Mouse (Mus musculus) activated CD4-positive, CD25-positive, alpha-beta regulatory T cell, adult 9 weeks (primary cell): ENCODE measurements around the gene L2hgdh. TPM values are rescaled to one million over a fixed set of nuclear protein-coding genes. Genes with fewer than 3 reads are reported as not detected.

Experiments used
- polyA plus RNA-seq: library from polyadenylated mRNA; unstranded; fragments of 100-300 nt; shearing (Covaris generic); gene quantifications from one replicate; pipeline ENCODE4 v1.2.1, GENCODE M21; 2017

Gene L2hgdh
- 6.7 TPM for polyA plus RNA-seq

GRCm38 (mm10) chr12:69724711-69725460 lies at the start of gene L2hgdh, which contains the start of gene Atp5s:
TSS of gene L2hgdh (minus strand) at chr12:69724873.
TSS of gene Atp5s (plus strand) at chr12:69724950.

GRCm38 (mm10) chr12:69681566-69682061 lies 43.1 kb downstream of the L2hgdh start, which contains the start of gene Sos2:
TSS of gene Sos2 (minus strand) at chr12:69681852.

Other genes starting within 250 kb of the L2hgdh start
- 4.5 TPM for gene Vcpkmt, start 141.8 kb downstream of the L2hgdh start, polyA plus RNA-seq
- 5.4 TPM for gene Sos2, start 43.0 kb downstream of the L2hgdh start, polyA plus RNA-seq
- 29.1 TPM for gene Atp5s, start 77 bp upstream of the L2hgdh start, polyA plus RNA-seq
- not detected for gene Cdkl1, start 66.4 kb upstream of the L2hgdh start, polyA plus RNA-seq
- 0.33 TPM for gene Atl1, start 167.7 kb upstream of the L2hgdh start, polyA plus RNA-seq
- 2.0 TPM for gene Map4k5, start 168.3 kb upstream of the L2hgdh start, polyA plus RNA-seq